11 mouse cellular contexts compared by ENCODE assay signal in the genomic region with DNA sequence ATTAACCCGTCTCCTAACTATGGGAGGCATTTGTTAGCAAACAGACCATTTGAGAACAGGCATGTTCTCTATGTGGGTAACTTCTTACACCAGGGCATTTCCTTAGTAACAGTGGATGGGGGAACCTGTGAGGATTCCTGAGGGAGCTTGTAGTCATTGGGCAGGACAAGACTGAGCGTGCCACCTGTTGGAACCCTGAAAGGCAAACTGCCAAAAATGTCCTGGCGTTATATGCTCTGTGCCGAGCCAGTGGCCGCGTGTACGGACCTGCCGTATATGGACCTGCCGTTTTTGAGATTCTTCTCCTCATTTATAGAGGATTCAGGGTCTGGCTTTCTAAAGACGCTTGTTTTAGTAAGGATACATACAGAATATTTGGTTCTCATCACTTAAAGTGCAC.
DNase-seq lines count a peak whose midpoint lies in the region; ATAC-seq lines count a peak whose summit lies in the region.
"Had no signal": no experiment of that assay in that cellular context is flagged by ENCODE, and none has a peak within 500 bp of the region (broad histone marks: within the 10 kb centered on the region; RNA-seq: fewer than 3 reads in every experiment).

No protein-coding gene starts in this region.

- H3K9me3 ChIP-seq in kidney, embryonic 16.5 days (ENCODE audit: low read length): no peaks in the 10 kb centered on the region
- no peaks in the 10 kb centered on the region for H3K9me3 ChIP-seq in forebrain, embryonic 13.5 days (replicated peaks)
- no peaks in the 10 kb centered on the region for H3K9me3 ChIP-seq in midbrain, embryonic 11.5 days (ENCODE audit: control insufficient read depth, low read length)
- no peaks in the 10 kb centered on the region for H3K9me3 ChIP-seq in intestine, embryonic 15.5 days
- H3K9me3 ChIP-seq: megakaryocyte, embryonic 14.5 days had no signal

- no peak overlapping the region for H3K4me3 ChIP-seq in kidney, embryonic 16.5 days (ENCODE audit: low read length)
- no peak overlapping the region for H3K4me3 ChIP-seq in forebrain, embryonic 13.5 days
- no peak overlapping the region for H3K4me3 ChIP-seq in midbrain, embryonic 11.5 days (ENCODE audit: low read depth, low read length)
- no peak overlapping the region for H3K4me3 ChIP-seq in intestine, embryonic 15.5 days (replicated peaks)

- H3K4me1 ChIP-seq in kidney, embryonic 16.5 days (ENCODE audit: insufficient read depth, low read length): peaks cover 12% of the 10 kb centered on the region
- peaks cover 28% of the 10 kb centered on the region for H3K4me1 ChIP-seq in forebrain, embryonic 13.5 days
- peaks cover 14% of the 10 kb centered on the region for H3K4me1 ChIP-seq in midbrain, embryonic 11.5 days (ENCODE audit: control insufficient read depth, insufficient read depth, low read length)
- H3K4me1 ChIP-seq in intestine, embryonic 15.5 days (replicated peaks): peaks cover 6% of the 10 kb centered on the region; the same call in 1 of the 2 replicates

- no peak for DNase-seq in kidney, postnatal 25 days
- DNase-seq in cerebellum, postnatal 25 days: peak; percentile 39 to 58
- DNase-seq in midbrain, embryonic 11.5 days (ENCODE audit: low spot score, missing footprints): no peak
- no peak for DNase-seq in retina, postnatal 1 day
- no peak for DNase-seq in embryo, embryonic 10 days (ENCODE audit: low spot score)
- DNase-seq: adrenal gland, postnatal 25 days; right cerebral cortex, postnatal 14 days had no signal

- no peak overlapping the region for H3K4me2 ChIP-seq in kidney, embryonic 16.5 days (replicated peaks; ENCODE audit: low read depth, low read length)
- H3K4me2 ChIP-seq in forebrain, embryonic 13.5 days: no peak overlapping the region; the same call in 1 of the 2 replicates
- no peak overlapping the region for H3K4me2 ChIP-seq in midbrain, embryonic 11.5 days
- H3K4me2 ChIP-seq in intestine, embryonic 15.5 days (replicated peaks): no peak overlapping the region

- no peaks in the 10 kb centered on the region for H3K36me3 ChIP-seq in kidney, embryonic 16.5 days (ENCODE audit: insufficient read depth, low read length)
- no peaks in the 10 kb centered on the region for H3K36me3 ChIP-seq in forebrain, embryonic 13.5 days (ENCODE audit: poor library complexity, severe bottlenecking)
- H3K36me3 ChIP-seq in midbrain, embryonic 11.5 days (ENCODE audit: control insufficient read depth, insufficient read depth, low read length): no peaks in the 10 kb centered on the region
- H3K36me3 ChIP-seq in intestine, embryonic 15.5 days: no peaks in the 10 kb centered on the region

- no peak for ATAC-seq in kidney, embryonic 16.5 days (ENCODE audit: low FRiP score, low TSS enrichment)
- ATAC-seq in forebrain, embryonic 13.5 days: no peak
- no peak for ATAC-seq in midbrain, embryonic 11.5 days (ENCODE audit: low FRiP score)
- ATAC-seq in intestine, embryonic 15.5 days: no peak

- peak overlapping the region; percentile 100 for H3K27ac ChIP-seq in kidney, embryonic 16.5 days (ENCODE audit: low read length)
- H3K27ac ChIP-seq in forebrain, embryonic 13.5 days: peak overlapping the region; percentile 100
- peak overlapping the region; percentile 98; the same call in 1 of the 2 replicates for H3K27ac ChIP-seq in midbrain, embryonic 11.5 days (ENCODE audit: low read depth, low read length)
- no peak overlapping the region for H3K27ac ChIP-seq in intestine, embryonic 15.5 days

- no peak overlapping the region for H3K9ac ChIP-seq in kidney, embryonic 16.5 days (replicated peaks; ENCODE audit: low read length)
- H3K9ac ChIP-seq in forebrain, embryonic 13.5 days: peak overlapping the region; percentile 78; the same call in 1 of the 2 replicates
- H3K9ac ChIP-seq in midbrain, embryonic 11.5 days (ENCODE audit: low read length): peak overlapping the region; percentile 79; the same call in 1 of the 2 replicates
- no peak overlapping the region for H3K9ac ChIP-seq in intestine, embryonic 15.5 days

- WGBS in kidney, embryonic 16.5 days: 85% methylated on average over 10 of the region's 10 CpGs
- 87% methylated on average over 10 of the region's 10 CpGs for WGBS in forebrain, embryonic 13.5 days
- WGBS in midbrain, embryonic 11.5 days: 94% methylated on average over 10 of the region's 10 CpGs
- WGBS in intestine, embryonic 15.5 days: 88% methylated on average over 10 of the region's 10 CpGs

- no peaks in the 10 kb centered on the region for H3K27me3 ChIP-seq in kidney, embryonic 16.5 days (ENCODE audit: insufficient read depth, low read length)
- H3K27me3 ChIP-seq in forebrain, embryonic 13.5 days: no peaks in the 10 kb centered on the region
- H3K27me3 ChIP-seq in midbrain, embryonic 11.5 days (ENCODE audit: control insufficient read depth, insufficient read depth, low read length): no peaks in the 10 kb centered on the region
- H3K27me3 ChIP-seq in intestine, embryonic 15.5 days (replicated peaks): no peaks in the 10 kb centered on the region
- H3K27me3 ChIP-seq: megakaryocyte, embryonic 14.5 days had no signal

Comparison
In these comparisons a context has a peak if more than half of its experiments do, and no peak if none do; other contexts are left out.
1. H3K9ac ChIP-seq: peak in forebrain, embryonic 13.5 days (single experiment) and midbrain, embryonic 11.5 days (single experiment); none in kidney, embryonic 16.5 days (single experiment) and intestine, embryonic 15.5 days (single experiment).
2. DNase-seq: peak in cerebellum, postnatal 25 days (2 of 2); none in kidney, postnatal 25 days (0 of 2), midbrain, embryonic 11.5 days (single experiment), retina, postnatal 1 day (single experiment) and embryo, embryonic 10 days (single experiment).